In genomic region chr7:3707027-3707426, GRCm38 (mm10) we compare ENCODE assay signal across 8 mouse cellular contexts. TPM values are rescaled to one million over a fixed set of nuclear protein-coding genes. Genes with fewer than 3 reads are reported as not detected.
DNase-seq lines count a peak whose midpoint lies in the region; ATAC-seq and TF ChIP-seq lines count a peak whose summit lies in the region.

No protein-coding gene starts in this region.

- H3K27ac ChIP-seq in embryonic facial prominence, embryonic 15.5 days (replicated peaks) = no peak overlapping the region; the same call in 1 of the 2 replicates
- peak overlapping the region; percentile 77 for H3K27ac ChIP-seq in liver, postnatal 0 days (ENCODE audit: low read depth)

- TF ChIP-seq EP300 in liver, postnatal 0 days (IDR thresholded peaks at IDR 0.05; ENCODE audit: low read depth) = no peak

- no peak overlapping the region for H3K9ac ChIP-seq in embryonic facial prominence, embryonic 15.5 days
- H3K9ac ChIP-seq in liver, postnatal 0 days (replicated peaks) = no peak overlapping the region

- H3K79me3 ChIP-seq in C2C12 (ENCODE audit: low read depth) = peaks cover 28% of the 10 kb centered on the region

- WGBS in embryonic facial prominence, embryonic 15.5 days = 56% methylated on average over 4 of the region's 4 CpGs
- 24% methylated on average over 4 of the region's 4 CpGs for WGBS in liver, postnatal 0 days (ENCODE audit: insufficient replicate concordance)

- H3ac ChIP-seq in C2C12 (ENCODE audit: control insufficient read depth, insufficient read length, low read depth) = peak overlapping the region; percentile 2

- H3K4me2 ChIP-seq in embryonic facial prominence, embryonic 15.5 days (replicated peaks) = no peak overlapping the region
- H3K4me2 ChIP-seq in liver, postnatal 0 days (ENCODE audit: low read depth, low read length) = no peak overlapping the region

- no peaks in the 10 kb centered on the region for H3K9me3 ChIP-seq in embryonic facial prominence, embryonic 15.5 days (replicated peaks)
- no peaks in the 10 kb centered on the region for H3K9me3 ChIP-seq in liver, postnatal 0 days (ENCODE audit: low read length)

- peak; percentile 34 to 55 for DNase-seq in heart, adult 9 months (ENCODE audit: low spot score in 2 of 2)
- DNase-seq in heart, postnatal 14 days = no peak
- DNase-seq in liver, postnatal 0 days = peak; percentile 36
- DNase-seq in adrenal gland, adult 2 months = no peak
- no peak for DNase-seq in layer of hippocampus, adult 9-10 months (ENCODE audit: low spot score)
- DNase-seq in cerebellum, postnatal 14 days = no peak

- peaks cover 35% of the 10 kb centered on the region for H3K79me2 ChIP-seq in C2C12 (ENCODE audit: control insufficient read depth, insufficient read depth)

- peaks cover 35% of the 10 kb centered on the region for H3K36me3 ChIP-seq in C2C12 (ENCODE audit: control insufficient read depth, insufficient read depth)
- H3K36me3 ChIP-seq in embryonic facial prominence, embryonic 15.5 days = peaks cover 26% of the 10 kb centered on the region
- peaks cover 21% of the 10 kb centered on the region for H3K36me3 ChIP-seq in liver, postnatal 0 days (replicated peaks; ENCODE audit: insufficient read depth, low read length)

- no peak for ATAC-seq in embryonic facial prominence, embryonic 15.5 days (ENCODE audit: insufficient number of reproducible peaks, low FRiP score, low TSS enrichment, low read depth)
- peak; percentile 9 for ATAC-seq in liver, postnatal 0 days

- intact Hi-C loops in heart, postnatal 14 days (cut with DNase I) = no loop called here

- TF ChIP-seq CTCF in C2C12 (IDR thresholded peaks at IDR 0.05; ENCODE audit: control insufficient read depth, insufficient read depth, insufficient read length) = no peak
- no peak for TF ChIP-seq CTCF in liver, postnatal 0 days (IDR thresholded peaks at IDR 0.05; ENCODE audit: low read depth)

- H3K4me3 ChIP-seq in C2C12 (ENCODE audit: insufficient read depth, poor library complexity, severe bottlenecking) = no peak overlapping the region
- peak overlapping the region; percentile 9; the same call in 1 of the 2 replicates for H3K4me3 ChIP-seq in embryonic facial prominence, embryonic 15.5 days (replicated peaks)
- no peak overlapping the region for H3K4me3 ChIP-seq in liver, postnatal 0 days (ENCODE audit: low read depth, low read length)

- H3K27me3 ChIP-seq in C2C12 (ENCODE audit: control insufficient read depth, insufficient read depth, insufficient read length) = no peaks in the 10 kb centered on the region
- H3K27me3 ChIP-seq in embryonic facial prominence, embryonic 15.5 days = no peaks in the 10 kb centered on the region
- H3K27me3 ChIP-seq in liver, postnatal 0 days (ENCODE audit: insufficient read depth, low read length) = no peaks in the 10 kb centered on the region

- H3K4me1 ChIP-seq in embryonic facial prominence, embryonic 15.5 days = peaks cover 12% of the 10 kb centered on the region
- H3K4me1 ChIP-seq in liver, postnatal 0 days (ENCODE audit: insufficient read depth) = peaks cover 11% of the 10 kb centered on the region

TF ChIP-seq in C2C12, 6 proteins besides CTCF, POLR2A, EP300 and RAD21:
- no peak for TF ChIP-seq FOSL1 (IDR thresholded peaks at IDR 0.05; ENCODE audit: insufficient read depth, low read length, poor library complexity, severe bottlenecking)
- TF ChIP-seq CEBPB (IDR thresholded peaks at IDR 0.05; ENCODE audit: low read depth) = no peak
- TF ChIP-seq MAX (IDR thresholded peaks at IDR 0.05) = no peak
- no peak for TF ChIP-seq MYOD1 (IDR thresholded peaks at IDR 0.05; ENCODE audit: control insufficient read depth, insufficient read length, low read depth)
- no peak for TF ChIP-seq USF1 (IDR thresholded peaks at IDR 0.05; ENCODE audit: low read depth)
- TF ChIP-seq MYOG (IDR thresholded peaks at IDR 0.05; ENCODE audit: control insufficient read depth, extremely low read depth, insufficient read length) = no peak

RNA-seq across cellular contexts. Expression of gene Rps9, which starts 3.2 kb away (rescaled TPM):
- total RNA-seq in heart, postnatal 14 days (2021) = 100 to 1,000 TPM; 628 to 698 TPM
- 3,200 TPM for polyA plus RNA-seq in C2C12 (2012; fragmentation: generic; extraction: Trizol)
- 1,464 and 1,578 TPM in 2 replicates for polyA plus RNA-seq in embryonic facial prominence, embryonic 15.5 days (2015; fragmentation: Nextera tagmentation; extraction: Ambion mirVana)
- polyA plus RNA-seq in liver, postnatal 0 days (2015; fragmentation: Nextera tagmentation; extraction: Ambion mirVana) = 859 and 872 TPM in 2 replicates
- 100 to 1,000 TPM; 768 to 988 TPM for total RNA-seq in adrenal gland, adult 2 months (2021)
- polyA plus RNA-seq in adrenal gland, adult 2 months (2012; rRNA removed) = 285 and 318 TPM in 2 replicates

RNA-seq across cellular contexts. Expression of gene Pirb, which starts 13.2 kb away (rescaled TPM):
- total RNA-seq in heart, postnatal 14 days (2021) = 1 to 10 TPM; 1.1 to 1.4 TPM
- not detected for polyA plus RNA-seq in C2C12 (2012; fragmentation: generic; extraction: Trizol)
- 1.4 and 1.6 TPM in 2 replicates for polyA plus RNA-seq in embryonic facial prominence, embryonic 15.5 days (2015; fragmentation: Nextera tagmentation; extraction: Ambion mirVana)
- 5.6 and 7.0 TPM in 2 replicates for polyA plus RNA-seq in liver, postnatal 0 days (2015; fragmentation: Nextera tagmentation; extraction: Ambion mirVana)
- total RNA-seq in adrenal gland, adult 2 months (2021) = 1 to 10 TPM; 2.4 to 3.2 TPM
- 5.6 and 7.3 TPM in 2 replicates for polyA plus RNA-seq in adrenal gland, adult 2 months (2012; rRNA removed)

RNA-seq across cellular contexts. Expression of gene Mboat7, which starts 13.7 kb away (rescaled TPM):
- total RNA-seq in heart, postnatal 14 days (2021) = 10 to 100 TPM; 22.9 to 23.1 TPM
- polyA plus RNA-seq in C2C12 (2012; fragmentation: generic; extraction: Trizol) = 45.8 TPM
- 53.8 and 62.4 TPM in 2 replicates for polyA plus RNA-seq in embryonic facial prominence, embryonic 15.5 days (2015; fragmentation: Nextera tagmentation; extraction: Ambion mirVana)
- polyA plus RNA-seq in liver, postnatal 0 days (2015; fragmentation: Nextera tagmentation; extraction: Ambion mirVana) = 14.8 and 16.1 TPM in 2 replicates
- total RNA-seq in adrenal gland, adult 2 months (2021) = 10 to 100 TPM; 65.4 to 74.4 TPM
- 102 and 133 TPM in 2 replicates for polyA plus RNA-seq in adrenal gland, adult 2 months (2012; rRNA removed)

RNA-seq across cellular contexts. Expression of gene Tsen34, which starts 14.4 kb away (rescaled TPM):
- 10 to 100 TPM; 68.0 to 85.6 TPM for total RNA-seq in heart, postnatal 14 days (2021)
- 215 TPM for polyA plus RNA-seq in C2C12 (2012; fragmentation: generic; extraction: Trizol)
- 275 and 298 TPM in 2 replicates for polyA plus RNA-seq in embryonic facial prominence, embryonic 15.5 days (2015; fragmentation: Nextera tagmentation; extraction: Ambion mirVana)
- 46.1 and 50.9 TPM in 2 replicates for polyA plus RNA-seq in liver, postnatal 0 days (2015; fragmentation: Nextera tagmentation; extraction: Ambion mirVana)
- total RNA-seq in adrenal gland, adult 2 months (2021) = 100 to 1,000 TPM in 1 of 2 experiments, 10 to 100 TPM in 1; 80.4 to 106 TPM
- polyA plus RNA-seq in adrenal gland, adult 2 months (2012; rRNA removed) = 240 and 250 TPM in 2 replicates

RNA-seq across cellular contexts. Expression of gene Tmc4, which starts 29.7 kb away (rescaled TPM):
- 1 to 10 TPM; 1.1 to 2.0 TPM for total RNA-seq in heart, postnatal 14 days (2021)
- 1.8 TPM for polyA plus RNA-seq in C2C12 (2012; fragmentation: generic; extraction: Trizol)
- polyA plus RNA-seq in embryonic facial prominence, embryonic 15.5 days (2015; fragmentation: Nextera tagmentation; extraction: Ambion mirVana) = 9.5 and 14.3 TPM in 2 replicates
- polyA plus RNA-seq in liver, postnatal 0 days (2015; fragmentation: Nextera tagmentation; extraction: Ambion mirVana) = 4.7 and 5.0 TPM in 2 replicates
- total RNA-seq in adrenal gland, adult 2 months (2021) = 10 to 100 TPM in 1 of 2 experiments, 1 to 10 TPM in 1; 9.3 to 12.5 TPM
- 14.9 and 18.2 TPM in 2 replicates for polyA plus RNA-seq in adrenal gland, adult 2 months (2012; rRNA removed)

Comparison
In these comparisons a context has a peak if more than half of its experiments do, and no peak if none do; other contexts are left out.
1. DNase-seq: peak in heart, adult 9 months (2 of 2) and liver, postnatal 0 days (single experiment); none in heart, postnatal 14 days (0 of 2), adrenal gland, adult 2 months (single experiment), layer of hippocampus, adult 9-10 months (single experiment) and cerebellum, postnatal 14 days (0 of 2).